Mouse (Mus musculus): ENCODE results near the gene Gnaq. TPM values are rescaled to one million over a fixed set of nuclear protein-coding genes. Genes with fewer than 3 reads are reported as not detected.

The Gnaq gene
- polyA plus RNA-seq, 1 experiment from 2014 or later = 59.0 TPM

DNA sequence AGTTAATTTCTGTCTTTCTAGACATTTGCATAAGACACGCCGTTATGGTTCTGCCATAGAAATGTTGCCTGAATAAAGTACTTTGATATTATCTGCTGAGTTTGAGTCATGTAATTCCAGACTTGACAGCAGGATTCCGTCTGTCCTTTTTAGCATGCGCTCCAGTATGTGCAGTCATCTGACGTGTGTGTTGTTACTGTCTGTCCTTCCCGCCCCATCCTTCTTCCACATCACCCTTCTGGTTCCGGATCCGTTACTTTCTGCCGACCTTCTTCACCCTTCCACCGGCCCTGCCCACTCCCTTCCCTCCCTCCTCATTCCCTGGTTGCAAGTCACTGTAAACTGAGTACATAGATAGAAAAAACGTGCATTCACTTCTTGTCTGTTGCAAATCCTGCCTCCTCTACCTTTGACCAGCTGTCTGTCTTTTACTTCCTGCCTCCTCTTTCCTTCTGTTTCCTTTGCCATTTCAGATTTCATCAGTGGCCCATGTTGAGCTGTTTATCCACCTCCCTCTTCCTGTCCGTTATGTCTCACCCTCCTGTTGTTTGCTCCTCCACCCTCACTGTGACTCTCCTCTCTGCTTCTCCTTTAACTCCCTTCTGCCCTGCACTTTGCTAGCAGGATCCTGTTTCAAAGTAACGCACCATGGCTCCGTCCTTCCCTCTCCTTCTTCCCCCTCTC is 185.6 kb downstream of the Gnaq start:
- H3K27me3 ChIP-seq (ENCODE audit: control insufficient read depth, insufficient read depth, low read length) = no peaks in the 10 kb centered on the region
- no peak overlapping the region for H3K9ac ChIP-seq (replicated peaks; ENCODE audit: low read depth, low read length)
- WGBS = 77% methylated on average over 14 of the region's 14 CpGs
- H3K4me1 ChIP-seq (ENCODE audit: control insufficient read depth, insufficient read depth, low read length) = peaks cover 7% of the 10 kb centered on the region
- H3K4me3 ChIP-seq (ENCODE audit: low read depth, low read length) = no peak overlapping the region
- no peak overlapping the region for H3K27ac ChIP-seq (ENCODE audit: low read depth, low read length)
- no peaks in the 10 kb centered on the region for H3K36me3 ChIP-seq (ENCODE audit: control insufficient read depth, insufficient read depth, low read length)
- H3K4me2 ChIP-seq (ENCODE audit: low read depth, low read length) = no peak overlapping the region
- ATAC-seq (ENCODE audit: low read depth) = no peak
- no peaks in the 10 kb centered on the region for H3K9me3 ChIP-seq (ENCODE audit: control insufficient read depth, low read length)

DNA sequence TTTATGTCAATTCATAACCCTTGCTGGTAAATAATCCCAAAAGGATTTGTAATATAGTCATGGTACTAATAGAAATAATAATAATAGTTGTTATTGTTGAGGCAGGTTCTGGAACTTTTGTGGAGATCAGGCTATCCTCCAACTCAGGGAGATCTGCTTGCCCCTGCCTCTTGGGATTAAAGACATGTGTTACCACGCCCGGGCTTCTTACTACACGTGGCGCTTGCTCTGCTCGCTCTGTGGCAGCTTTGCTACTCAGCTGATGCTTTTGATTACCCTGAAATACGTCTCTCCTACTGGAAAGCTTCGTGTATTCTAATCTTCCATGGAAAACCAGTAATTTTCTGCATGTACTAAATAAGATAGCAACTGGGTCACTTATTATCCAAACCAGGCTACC is 187.4 kb downstream of the Gnaq start:
- ATAC-seq (ENCODE audit: low read depth) = no peak
- Histone ChIP-seq H3K36me3 (ENCODE audit: control insufficient read depth, insufficient read depth, low read length) (no peaks in the 10 kb centered on the region), H3K4me1 (ENCODE audit: control insufficient read depth, insufficient read depth, low read length) (no peaks in the 10 kb centered on the region), H3K9me3 (ENCODE audit: control insufficient read depth, low read length) (no peaks in the 10 kb centered on the region), H3K9ac (replicated peaks; ENCODE audit: low read depth, low read length) (no peak overlapping the region), H3K4me3 (ENCODE audit: low read depth, low read length) (no peak overlapping the region), H3K4me2 (ENCODE audit: low read depth, low read length) (no peak overlapping the region), H3K27me3 (ENCODE audit: control insufficient read depth, insufficient read depth, low read length) (no peaks in the 10 kb centered on the region), H3K27ac (ENCODE audit: low read depth, low read length) (no peak overlapping the region)
- 82% methylated on average over 7 of the region's 7 CpGs for WGBS

- Histone ChIP-seq H3K27me3 (ENCODE audit: control insufficient read depth, insufficient read depth, low read length) (no peaks in the 10 kb centered on the region), H3K9me3 (ENCODE audit: control insufficient read depth, low read length) (no peaks in the 10 kb centered on the region), H3K36me3 (ENCODE audit: control insufficient read depth, insufficient read depth, low read length) (no peaks in the 10 kb centered on the region), H3K9ac (replicated peaks; ENCODE audit: low read depth, low read length) (no peak overlapping the region), H3K27ac (ENCODE audit: low read depth, low read length) (no peak overlapping the region), H3K4me1 (ENCODE audit: control insufficient read depth, insufficient read depth, low read length) (peaks cover 15% of the 10 kb centered on the region), H3K4me3 (ENCODE audit: low read depth, low read length) (no peak overlapping the region), H3K4me2 (ENCODE audit: low read depth, low read length) (no peak overlapping the region)
- ATAC-seq (ENCODE audit: low read depth) = no peak
- WGBS = 90% methylated on average over 6 of the region's 6 CpGs
These were observed 190.4 kb downstream of the Gnaq start for GRCm38 (mm10) chr19:16322986-16323385.

- no peak overlapping the region for H3K9ac ChIP-seq (replicated peaks; ENCODE audit: low read depth, low read length)
- H3K36me3 ChIP-seq (ENCODE audit: control insufficient read depth, insufficient read depth, low read length) = no peaks in the 10 kb centered on the region
- no peak overlapping the region for H3K4me3 ChIP-seq (ENCODE audit: low read depth, low read length)
- peaks cover 25% of the 10 kb centered on the region for H3K4me1 ChIP-seq (ENCODE audit: control insufficient read depth, insufficient read depth, low read length)
- no peak overlapping the region for H3K27ac ChIP-seq (ENCODE audit: low read depth, low read length)
- H3K27me3 ChIP-seq (ENCODE audit: control insufficient read depth, insufficient read depth, low read length) = no peaks in the 10 kb centered on the region
- H3K4me2 ChIP-seq (ENCODE audit: low read depth, low read length) = no peak overlapping the region
- 94% methylated on average over 3 of the region's 3 CpGs for WGBS
- H3K9me3 ChIP-seq (ENCODE audit: control insufficient read depth, low read length) = no peaks in the 10 kb centered on the region
- no peak for ATAC-seq (ENCODE audit: low read depth)
These were observed 191.6 kb downstream of the Gnaq start for GRCm38 (mm10) chr19:16324239-16324638.

DNA sequence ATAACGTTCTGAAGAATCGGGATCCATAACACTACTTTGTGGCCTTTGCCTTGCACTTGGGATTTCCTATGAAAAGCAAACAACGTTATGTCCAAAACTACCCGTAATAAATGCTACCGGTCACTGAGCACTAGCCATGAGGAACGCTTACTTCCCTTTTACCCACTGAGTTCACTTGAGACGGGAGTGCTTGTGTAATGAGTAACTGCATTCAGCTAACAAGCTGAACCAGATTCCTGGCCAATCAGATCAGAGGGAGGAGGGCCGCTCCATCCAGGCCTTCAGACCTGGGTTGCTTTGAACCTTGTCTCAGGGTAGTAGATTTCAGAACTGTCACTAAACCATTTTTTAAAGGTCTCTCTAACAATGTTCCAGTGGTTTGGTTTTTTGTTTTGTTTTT is 193.3 kb downstream of the Gnaq start:
- no peaks in the 10 kb centered on the region for H3K36me3 ChIP-seq (ENCODE audit: control insufficient read depth, insufficient read depth, low read length)
- 48% methylated on average over 8 of the region's 8 CpGs for WGBS
- no peak overlapping the region for H3K4me3 ChIP-seq (ENCODE audit: low read depth, low read length)
- no peak overlapping the region for H3K4me2 ChIP-seq (ENCODE audit: low read depth, low read length)
- no peaks in the 10 kb centered on the region for H3K27me3 ChIP-seq (ENCODE audit: control insufficient read depth, insufficient read depth, low read length)
- ATAC-seq (ENCODE audit: low read depth) = no peak
- H3K27ac ChIP-seq (ENCODE audit: low read depth, low read length) = no peak overlapping the region; the same call in 1 of the 2 replicates
- peaks cover 25% of the 10 kb centered on the region for H3K4me1 ChIP-seq (ENCODE audit: control insufficient read depth, insufficient read depth, low read length)
- H3K9ac ChIP-seq (replicated peaks; ENCODE audit: low read depth, low read length) = no peak overlapping the region
- H3K9me3 ChIP-seq (ENCODE audit: control insufficient read depth, low read length) = no peaks in the 10 kb centered on the region

DNA sequence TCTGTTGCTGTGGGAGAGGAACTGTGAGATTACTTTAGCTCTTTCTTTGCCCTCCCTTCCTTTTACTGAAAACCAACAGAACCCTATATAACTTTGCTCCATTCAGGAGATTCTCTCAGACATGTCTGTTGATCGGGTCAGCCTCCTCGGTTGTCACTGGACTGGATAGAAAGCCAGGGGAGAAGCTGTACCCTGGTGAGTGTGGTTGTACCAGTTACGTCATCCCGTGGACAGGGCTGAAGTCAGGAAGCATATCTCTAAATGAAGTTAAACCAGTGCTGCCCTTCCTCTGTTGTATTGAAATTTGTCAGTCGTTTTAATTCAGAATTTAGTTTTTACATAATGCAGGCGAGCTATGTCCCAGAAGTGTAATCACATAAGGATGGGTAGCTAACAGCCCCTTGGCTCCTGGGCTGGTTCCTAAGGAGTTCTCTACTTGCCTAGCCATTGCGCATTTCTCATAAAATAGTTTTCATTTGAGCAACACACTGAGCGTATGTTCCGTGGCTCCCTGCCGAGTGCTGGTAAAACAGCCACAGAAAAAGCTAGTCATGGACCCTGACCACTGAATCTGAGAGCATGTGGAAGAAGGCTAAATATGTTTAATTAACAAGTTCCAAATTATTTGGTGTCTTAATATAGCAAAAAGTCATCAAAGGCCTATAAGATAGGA is 194.9 kb downstream of the Gnaq start:
- H3K4me1 ChIP-seq (ENCODE audit: control insufficient read depth, insufficient read depth, low read length) = peaks cover 25% of the 10 kb centered on the region
- WGBS = 65% methylated on average over 10 of the region's 10 CpGs
- H3K27ac ChIP-seq (ENCODE audit: low read depth, low read length) = no peak overlapping the region
- ATAC-seq (ENCODE audit: low read depth) = no peak
- no peaks in the 10 kb centered on the region for H3K9me3 ChIP-seq (ENCODE audit: control insufficient read depth, low read length)
- no peak overlapping the region for H3K4me3 ChIP-seq (ENCODE audit: low read depth, low read length)
- H3K9ac ChIP-seq (replicated peaks; ENCODE audit: low read depth, low read length) = no peak overlapping the region
- H3K4me2 ChIP-seq (ENCODE audit: low read depth, low read length) = no peak overlapping the region
- no peaks in the 10 kb centered on the region for H3K36me3 ChIP-seq (ENCODE audit: control insufficient read depth, insufficient read depth, low read length)
- no peaks in the 10 kb centered on the region for H3K27me3 ChIP-seq (ENCODE audit: control insufficient read depth, insufficient read depth, low read length)

- no peaks in the 10 kb centered on the region for H3K27me3 ChIP-seq (ENCODE audit: control insufficient read depth, insufficient read depth, low read length)
- H3K36me3 ChIP-seq (ENCODE audit: control insufficient read depth, insufficient read depth, low read length) = no peaks in the 10 kb centered on the region
- H3K4me1 ChIP-seq (ENCODE audit: control insufficient read depth, insufficient read depth, low read length) = peaks cover 25% of the 10 kb centered on the region
- ATAC-seq (ENCODE audit: low read depth) = peak; percentile 70; the same call in 1 of the 2 replicates
- H3K9me3 ChIP-seq (ENCODE audit: control insufficient read depth, low read length) = no peaks in the 10 kb centered on the region
- H3K9ac ChIP-seq (replicated peaks; ENCODE audit: low read depth, low read length) = no peak overlapping the region
- 41% methylated on average over 7 of the region's 7 CpGs for WGBS
- H3K27ac ChIP-seq (ENCODE audit: low read depth, low read length) = peak overlapping the region; percentile 40; the same call in 1 of the 2 replicates
- H3K4me2 ChIP-seq (ENCODE audit: low read depth, low read length) = no peak overlapping the region
- no peak overlapping the region for H3K4me3 ChIP-seq (ENCODE audit: low read depth, low read length)
These were observed 195.6 kb downstream of the Gnaq start for GRCm38 (mm10) chr19:16328074-16328850.

- Histone ChIP-seq H3K27me3 (ENCODE audit: control insufficient read depth, insufficient read depth, low read length) (no peaks in the 10 kb centered on the region), H3K9ac (replicated peaks; ENCODE audit: low read depth, low read length) (no peak overlapping the region), H3K36me3 (ENCODE audit: control insufficient read depth, insufficient read depth, low read length) (0 out of 2 replicates have a peak, but pooled peaks cover 6% of the 10 kb centered on the region), H3K4me3 (ENCODE audit: low read depth, low read length) (no peak overlapping the region), H3K4me1 (ENCODE audit: control insufficient read depth, insufficient read depth, low read length) (peaks cover 25% of the 10 kb centered on the region), H3K27ac (ENCODE audit: low read depth, low read length) (no peak overlapping the region), H3K9me3 (ENCODE audit: control insufficient read depth, low read length) (no peaks in the 10 kb centered on the region), H3K4me2 (ENCODE audit: low read depth, low read length) (no peak overlapping the region)
- ATAC-seq (ENCODE audit: low read depth) = no peak
These were observed 196.4 kb downstream of the Gnaq start for GRCm38 (mm10) chr19:16329056-16329455.

DNA sequence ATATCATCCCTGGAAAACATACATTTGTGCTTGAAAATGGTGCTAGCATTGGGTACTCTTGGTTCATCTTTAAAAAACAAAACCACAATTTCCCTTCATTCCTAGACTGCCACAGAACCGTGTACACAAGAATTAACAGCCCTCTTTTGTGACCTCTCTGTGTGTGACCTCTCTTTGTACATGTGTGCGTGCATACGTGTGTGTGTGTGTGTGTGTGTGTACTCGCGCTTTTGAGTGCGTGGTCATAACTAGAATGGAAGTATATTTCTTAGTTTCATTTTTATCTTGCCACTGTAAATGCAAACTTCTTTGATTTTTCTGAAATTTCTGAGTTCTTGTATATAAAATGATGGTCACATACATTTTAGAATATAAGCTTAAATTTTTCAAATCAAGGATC is 197.0 kb downstream of the Gnaq start:
- H3K9ac ChIP-seq (replicated peaks; ENCODE audit: low read depth, low read length) = no peak overlapping the region
- peaks cover 25% of the 10 kb centered on the region for H3K4me1 ChIP-seq (ENCODE audit: control insufficient read depth, insufficient read depth, low read length)
- H3K4me2 ChIP-seq (ENCODE audit: low read depth, low read length) = no peak overlapping the region
- H3K27me3 ChIP-seq (ENCODE audit: control insufficient read depth, insufficient read depth, low read length) = no peaks in the 10 kb centered on the region
- no peak for ATAC-seq (ENCODE audit: low read depth)
- 0 out of 2 replicates have a peak, but pooled peaks cover 6% of the 10 kb centered on the region for H3K36me3 ChIP-seq (ENCODE audit: control insufficient read depth, insufficient read depth, low read length)
- no peak overlapping the region for H3K4me3 ChIP-seq (ENCODE audit: low read depth, low read length)
- H3K9me3 ChIP-seq (ENCODE audit: control insufficient read depth, low read length) = no peaks in the 10 kb centered on the region
- H3K27ac ChIP-seq (ENCODE audit: low read depth, low read length) = no peak overlapping the region
- 89% methylated on average over 6 of the region's 6 CpGs for WGBS

All from neural tube, embryonic 14.5 days (tissue).